Mouse (Mus musculus): ENCODE measurements around the gene Map3k4.

GRCm38 (mm10) chr17:12185855-12186254 lies 132.7 kb downstream of the Map3k4 start:
- TF ChIP-seq POLR2A (IDR thresholded peaks at IDR 0.05; ENCODE audit: low read depth, low read length) (no peak), CTCF (conservative IDR thresholded peaks at IDR 0.05; ENCODE audit: insufficient read depth, insufficient read length, low read depth, low read length) (no peak)
